Comparison of ENCODE assay signal across 24 mouse cellular contexts in the genomic region with DNA sequence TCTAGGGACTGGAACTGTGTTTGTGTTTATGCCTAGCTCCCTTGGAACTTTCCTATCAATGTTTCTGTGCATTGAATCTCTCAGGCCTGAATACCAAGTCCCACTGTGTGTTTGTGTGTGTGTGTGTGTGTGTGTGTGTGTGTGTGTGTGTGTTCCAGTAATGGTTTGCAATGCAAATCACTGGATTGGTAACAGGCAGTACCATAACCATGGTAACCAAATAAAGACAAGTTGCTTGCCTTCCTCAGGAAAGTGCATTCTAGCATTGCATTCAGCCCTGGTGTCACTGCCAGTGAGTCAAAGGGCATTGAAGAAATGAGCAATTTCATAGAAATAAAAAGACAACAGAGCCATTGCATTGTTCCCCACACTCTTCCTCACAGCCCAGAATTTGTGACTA. TPM values are rescaled to one million over a fixed set of nuclear protein-coding genes. Genes with fewer than 3 reads are reported as not detected.
DNase-seq lines count a peak whose midpoint lies in the region; ATAC-seq and TF ChIP-seq lines count a peak whose summit lies in the region.
"Had no signal": no experiment of that assay in that cellular context is flagged by ENCODE, and none has a peak within 500 bp of the region (broad histone marks: within the 10 kb centered on the region; RNA-seq: fewer than 3 reads in every experiment).

No protein-coding gene starts in this region.

- no peaks in the 10 kb centered on the region for H3K27me3 ChIP-seq in hindbrain, embryonic 11.5 days (ENCODE audit: control insufficient read depth, insufficient read depth, low read length)
- no peaks in the 10 kb centered on the region for H3K27me3 ChIP-seq in hindbrain, embryonic 12.5 days
- H3K27me3 ChIP-seq in midbrain, embryonic 14.5 days (ENCODE audit: control insufficient read depth, insufficient read depth, low read length): no peaks in the 10 kb centered on the region
- H3K27me3 ChIP-seq in midbrain, embryonic 13.5 days: no peaks in the 10 kb centered on the region
- no peaks in the 10 kb centered on the region for H3K27me3 ChIP-seq in hindbrain, postnatal 0 days (ENCODE audit: insufficient read depth, low read length)
- H3K27me3 ChIP-seq: embryonic facial prominence, embryonic 12.5 days; forebrain, embryonic 12.5 days; heart, embryonic 13.5 days; intestine, embryonic 15.5 days had no signal

- H3K4me1 ChIP-seq in hindbrain, embryonic 11.5 days (replicated peaks; ENCODE audit: control insufficient read depth, insufficient read depth, low read length): no peaks in the 10 kb centered on the region
- no peaks in the 10 kb centered on the region for H3K4me1 ChIP-seq in hindbrain, embryonic 12.5 days
- H3K4me1 ChIP-seq in midbrain, embryonic 14.5 days (ENCODE audit: control insufficient read depth, insufficient read depth, low read length): no peaks in the 10 kb centered on the region
- no peaks in the 10 kb centered on the region for H3K4me1 ChIP-seq in midbrain, embryonic 13.5 days (replicated peaks)
- H3K4me1 ChIP-seq in hindbrain, postnatal 0 days (ENCODE audit: insufficient read depth, low read length): no peaks in the 10 kb centered on the region
- H3K4me1 ChIP-seq: embryonic facial prominence, embryonic 12.5 days; forebrain, embryonic 12.5 days; heart, embryonic 13.5 days; intestine, embryonic 15.5 days had no signal

- no peak for TF ChIP-seq CTCF in hindbrain, postnatal 0 days (IDR thresholded peaks at IDR 0.05; ENCODE audit: low read depth)

- ATAC-seq in hindbrain, embryonic 11.5 days (ENCODE audit: low FRiP score): peak; percentile 51; the same call in 1 of the 2 replicates
- no peak for ATAC-seq in hindbrain, embryonic 12.5 days (ENCODE audit: low FRiP score)
- no peak for ATAC-seq in midbrain, embryonic 14.5 days (ENCODE audit: low FRiP score, low TSS enrichment)
- no peak for ATAC-seq in midbrain, embryonic 13.5 days
- ATAC-seq in hindbrain, postnatal 0 days: peak; percentile 35; the same call in 1 of the 2 replicates
- ATAC-seq: CD4-positive, CD25-positive, alpha-beta regulatory T cell, adult 4 months; intestine, embryonic 15.5 days had no signal

- no peak overlapping the region for H3K4me3 ChIP-seq in hindbrain, embryonic 11.5 days (ENCODE audit: low read depth, low read length)
- H3K4me3 ChIP-seq in hindbrain, embryonic 12.5 days: no peak overlapping the region
- no peak overlapping the region for H3K4me3 ChIP-seq in midbrain, embryonic 14.5 days (replicated peaks; ENCODE audit: low read depth, low read length)
- H3K4me3 ChIP-seq in midbrain, embryonic 13.5 days (replicated peaks): no peak overlapping the region
- no peak overlapping the region for H3K4me3 ChIP-seq in hindbrain, postnatal 0 days (ENCODE audit: low read length)
- H3K4me3 ChIP-seq: embryonic facial prominence, embryonic 12.5 days; forebrain, embryonic 12.5 days; gastrocnemius, adult 2 months; heart, embryonic 13.5 days; intestine, embryonic 15.5 days had no signal

- no peak overlapping the region for H3K27ac ChIP-seq in hindbrain, embryonic 11.5 days (ENCODE audit: low read depth, low read length)
- H3K27ac ChIP-seq in hindbrain, embryonic 12.5 days: no peak overlapping the region
- H3K27ac ChIP-seq in midbrain, embryonic 14.5 days (replicated peaks; ENCODE audit: low read depth, low read length): no peak overlapping the region
- no peak overlapping the region for H3K27ac ChIP-seq in midbrain, embryonic 13.5 days
- H3K27ac ChIP-seq in hindbrain, postnatal 0 days: no peak overlapping the region
- H3K27ac ChIP-seq: embryonic facial prominence, embryonic 12.5 days; forebrain, embryonic 12.5 days; gastrocnemius, adult 2 months; heart, embryonic 13.5 days; intestine, embryonic 15.5 days had no signal

- no peak overlapping the region for H3K4me2 ChIP-seq in hindbrain, embryonic 11.5 days (replicated peaks; ENCODE audit: low read depth, low read length)
- H3K4me2 ChIP-seq in hindbrain, embryonic 12.5 days (replicated peaks): no peak overlapping the region
- no peak overlapping the region for H3K4me2 ChIP-seq in midbrain, embryonic 14.5 days (ENCODE audit: low read length)
- no peak overlapping the region for H3K4me2 ChIP-seq in midbrain, embryonic 13.5 days (replicated peaks)
- H3K4me2 ChIP-seq in hindbrain, postnatal 0 days (ENCODE audit: low read depth, low read length): no peak overlapping the region
- H3K4me2 ChIP-seq: embryonic facial prominence, embryonic 12.5 days; forebrain, embryonic 12.5 days; heart, embryonic 13.5 days; intestine, embryonic 15.5 days had no signal

- H3K9ac ChIP-seq in hindbrain, embryonic 11.5 days (ENCODE audit: low read depth, low read length): no peak overlapping the region
- H3K9ac ChIP-seq in hindbrain, embryonic 12.5 days: no peak overlapping the region
- H3K9ac ChIP-seq in midbrain, embryonic 14.5 days (replicated peaks; ENCODE audit: low read length): no peak overlapping the region
- H3K9ac ChIP-seq in midbrain, embryonic 13.5 days (replicated peaks): no peak overlapping the region
- no peak overlapping the region for H3K9ac ChIP-seq in hindbrain, postnatal 0 days (replicated peaks; ENCODE audit: low read length)
- H3K9ac ChIP-seq: embryonic facial prominence, embryonic 12.5 days; forebrain, embryonic 12.5 days; heart, embryonic 13.5 days; intestine, embryonic 15.5 days had no signal

- DNase-seq in adrenal gland, adult 2 months: peak; percentile 37
- DNase-seq in adrenal gland, postnatal 4 days (ENCODE audit: low spot score in 2 of 2): no peak
- peak; percentile 12 for DNase-seq in hindbrain, embryonic 11.5 days (ENCODE audit: low spot score)
- DNase-seq in midbrain, embryonic 14.5 days: peak; percentile 8
- DNase-seq in hindbrain, postnatal 0 days (ENCODE audit: low spot score): no peak
- DNase-seq: adrenal gland, postnatal 25 days; B cell, adult 2 months; cerebellum, adult 11 months; cerebellum, adult 8-10 months; cerebellum, postnatal 14 days; gastrocnemius, adult 2 months; gastrocnemius, postnatal 25 days; heart, postnatal 36 days had no signal

- H3K36me3 ChIP-seq in hindbrain, embryonic 11.5 days (ENCODE audit: control insufficient read depth, insufficient read depth, low read length): no peaks in the 10 kb centered on the region
- H3K36me3 ChIP-seq in hindbrain, embryonic 12.5 days: no peaks in the 10 kb centered on the region
- H3K36me3 ChIP-seq in midbrain, embryonic 14.5 days (ENCODE audit: control insufficient read depth, insufficient read depth, low read length): no peaks in the 10 kb centered on the region
- no peaks in the 10 kb centered on the region for H3K36me3 ChIP-seq in midbrain, embryonic 13.5 days
- no peaks in the 10 kb centered on the region for H3K36me3 ChIP-seq in hindbrain, postnatal 0 days (ENCODE audit: insufficient read depth, low read length)
- H3K36me3 ChIP-seq: embryonic facial prominence, embryonic 12.5 days; forebrain, embryonic 12.5 days; G1E; heart, embryonic 13.5 days; intestine, embryonic 15.5 days had no signal

- no peaks in the 10 kb centered on the region for H3K9me3 ChIP-seq in hindbrain, embryonic 11.5 days (ENCODE audit: control insufficient read depth, low read length)
- H3K9me3 ChIP-seq in hindbrain, embryonic 12.5 days (replicated peaks): no peaks in the 10 kb centered on the region
- H3K9me3 ChIP-seq in midbrain, embryonic 14.5 days (ENCODE audit: control insufficient read depth, low read length): no peaks in the 10 kb centered on the region
- no peaks in the 10 kb centered on the region for H3K9me3 ChIP-seq in midbrain, embryonic 13.5 days
- H3K9me3 ChIP-seq in hindbrain, postnatal 0 days (ENCODE audit: low read length): no peaks in the 10 kb centered on the region
- H3K9me3 ChIP-seq: embryonic facial prominence, embryonic 12.5 days; forebrain, embryonic 12.5 days; G1E; heart, embryonic 13.5 days; intestine, embryonic 15.5 days had no signal

RNA-seq across cellular contexts. Expression of a gene that starts 15.9 kb away (rescaled TPM):
- total RNA-seq in adrenal gland, adult 2 months (2021): under 1 TPM in 1 of 2 experiments, not detected in 1; 0.17 TPM
- polyA plus RNA-seq in adrenal gland, adult 2 months (2012; rRNA removed): 0.03 TPM in 1 of 2 replicates, not detected in the other
- not detected for total RNA-seq in adrenal gland, postnatal 4 days (2021)
- polyA plus RNA-seq in hindbrain, embryonic 11.5 days (2014; fragmentation: Nextera tagmentation; extraction: Ambion mirVana): 0.06 and 0.13 TPM in 2 replicates
- polyA plus RNA-seq in hindbrain, embryonic 12.5 days (2016; fragmentation: Nextera tagmentation; extraction: Ambion mirVana): 0.13 and 0.17 TPM in 2 replicates
- polyA plus RNA-seq in midbrain, embryonic 14.5 days (2014; fragmentation: Nextera tagmentation; extraction: Ambion mirVana): not detected in 2 replicates
- not detected in 2 replicates for polyA plus RNA-seq in midbrain, embryonic 13.5 days (2015; fragmentation: Nextera tagmentation; extraction: Ambion mirVana)
- 0.14 TPM in 1 of 2 replicates, not detected in the other for total RNA-seq in hindbrain, postnatal 0 days (2014; rRNA removed)
- polyA plus RNA-seq in hindbrain, postnatal 0 days (2015; fragmentation: Nextera tagmentation; extraction: Ambion mirVana): 0.09 and 0.10 TPM in 2 replicates
- total RNA-seq: common myeloid progenitor, adult 5-6 weeks; G1E; gastrocnemius, adult 2 months; gastrocnemius, postnatal 25 days; granulocyte monocyte progenitor cell, adult 5-6 weeks; heart, postnatal 36 days had no signal
- polyA plus RNA-seq: CD4-positive, CD25-positive, alpha-beta regulatory T cell, adult 4 months; G1E; heart, embryonic 13.5 days; heart, postnatal 0 days; intestine, embryonic 15.5 days had no signal

Comparison
In these comparisons a context has a peak if more than half of its experiments do, and no peak if none do; other contexts are left out.
1. DNase-seq: peak in adrenal gland, adult 2 months (single experiment), hindbrain, embryonic 11.5 days (single experiment) and midbrain, embryonic 14.5 days (single experiment); none in adrenal gland, postnatal 4 days (0 of 2) and hindbrain, postnatal 0 days (single experiment).
2. ATAC-seq: peak in hindbrain, embryonic 11.5 days (single experiment) and hindbrain, postnatal 0 days (single experiment); none in hindbrain, embryonic 12.5 days (single experiment), midbrain, embryonic 14.5 days (single experiment) and midbrain, embryonic 13.5 days (single experiment).